Mouse (Mus musculus) layer of hippocampus, adult 9-11 months (tissue): Measurements from ENCODE around the gene Nit1.

ENCODE experiments used
- DNase-seq: peaks from one replicate; pipeline ENCODE4 v3.0.0; 2022

Gene Nit1

DNA sequence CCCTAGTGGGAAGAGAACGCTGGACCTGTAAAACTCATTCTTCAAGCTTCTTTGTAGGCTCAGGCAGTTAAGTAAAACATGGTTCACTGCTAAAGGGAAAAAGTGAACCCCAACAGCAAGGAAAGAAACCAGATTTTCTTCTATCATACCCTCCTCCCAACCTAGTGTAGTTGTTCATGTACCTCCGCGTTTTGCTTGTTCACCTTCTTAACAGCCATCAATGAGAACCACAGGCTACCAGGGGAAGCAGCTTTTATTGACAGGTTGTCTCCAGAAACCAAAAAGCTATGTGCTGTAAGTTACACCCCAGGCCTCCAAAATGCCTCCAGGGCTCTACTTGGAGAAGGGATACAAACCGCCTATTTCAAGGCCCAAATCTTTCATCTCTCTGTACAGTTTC, 57.1 kb downstream of the Nit1 start:
- DNase-seq = no peak
